Mouse (Mus musculus): ENCODE measurements at regions not wholly inside any gene's neighbourhood (a gene's known extent, or its start where the extent isn't known, plus 50 kb on each side); places are given as distances from the start of the nearest gene placed in this dataset.

- TF ChIP-seq EP300 (IDR thresholded peaks at IDR 0.05; ENCODE audit: low read depth in 1 of 2, low read length in 2 of 2) (no peak), HCFC1 (IDR thresholded peaks at IDR 0.05; ENCODE audit: low read depth, low read length) (no peak), CTCF (IDR thresholded peaks at IDR 0.05 in 2 of 3, conservative IDR thresholded peaks at IDR 0.05 in 1 of 3; ENCODE audit: control insufficient read depth in 1 of 3, insufficient read depth in 1 of 3, low read depth in 2 of 3, low read length in 3 of 3, poor library complexity in 1 of 3, severe bottlenecking in 1 of 3) (no peak), ELF1 (IDR thresholded peaks at IDR 0.05; ENCODE audit: low read depth, low read length) (no peak), RCOR1 (IDR thresholded peaks at IDR 0.05; ENCODE audit: low read depth, low read length) (no peak)
Observed at GRCm38 (mm10) chr5:47052942-47053341, 930.0 kb upstream of the Slit2 start.
